Mouse (Mus musculus) cerebellum, adult 2 months (tissue): Measurements from ENCODE around the gene Preb. TPM values are rescaled to one million over a fixed set of nuclear protein-coding genes. Genes with fewer than 3 reads are reported as not detected.

Experiments used
- DNase-seq, 2 experiments: peaks; one replicate each; pipeline ENCODE4 v3.0.0; 2021
- H3K27ac ChIP-seq: fragments of 200-500 bp; 2 replicates; pipeline ENCODE4 v1.5.1; 2012; ENCODE audit warnings: low read length, control low read depth, inconsistent platforms; ENCODE audit not compliant: insufficient read depth
- H3K27me3 ChIP-seq: fragments of 200-500 bp; 2 replicates; pipeline ENCODE4 v1.6.1; 2012; ENCODE audit warnings: inconsistent platforms, mild to moderate bottlenecking, low read length, moderate library complexity; ENCODE audit not compliant: control insufficient read depth, insufficient read depth
- H3K4me1 ChIP-seq: fragments of 200-500 bp; 2 replicates; pipeline ENCODE4 v1.6.1; 2011; ENCODE audit warnings: low read length; ENCODE audit not compliant: control insufficient read depth, insufficient read depth
- H3K4me3 ChIP-seq: fragments of 200-500 bp; replicated peaks from 2 replicates; pipeline ENCODE3; 2011; ENCODE audit warnings: mild to moderate bottlenecking, low read depth, low read length, control low read depth; ENCODE audit not compliant: insufficient read depth
- CTCF ChIP-seq: fragments of 200-500 bp; IDR thresholded peaks from 2 replicates; pipeline ENCODE4 v1.5.1; 2011; ENCODE audit warnings: low read depth, mild to moderate bottlenecking, control low read depth, low read length, moderate library complexity, borderline replicate concordance; ENCODE audit not compliant: insufficient read depth
- POLR2A ChIP-seq: fragments of 200-500 bp; IDR thresholded peaks from 2 replicates; pipeline ENCODE4 v1.6.1; 2011; ENCODE audit warnings: low read length, control low read depth, borderline replicate concordance; ENCODE audit not compliant: insufficient read depth
- WGBS: fragments of 180-500 bp; shearing (Covaris S2); methylation state at CpG from one replicate; pipeline ENCODE4 v1.1.7; 2018; 5-methylcytosine and 5-hydroxymethylcytosine counted together
- polyA plus RNA-seq: library from polyadenylated mRNA; depleted of rRNA; stranded (reverse); fragments of >200 nt; gene quantifications from 2 replicates; pipeline ENCODE4 v1.2.3, GENCODE M21; 2012

Gene Preb
- polyA plus RNA-seq, 1 experiment = 241 TPM

GRCm38 (mm10) chr5:30926073-30926472 is 34.1 kb downstream of the Preb start:
- Histone ChIP-seq H3K27ac (no peak overlapping the region), H3K4me3 (no peak overlapping the region), H3K4me1 (0 out of 2 replicates have a peak, but pooled peaks cover 3% of the 10 kb centered on the region), H3K27me3 (no peaks in the 10 kb centered on the region)
- no peak for DNase-seq
- 61% methylated on average over 2 of the region's 2 CpGs for WGBS
- TF ChIP-seq CTCF (no peak), POLR2A (no peak)

- DNase-seq = no peak
- TF ChIP-seq CTCF = no peak
- no peak for TF ChIP-seq POLR2A
- 0 out of 2 replicates have a peak, but pooled peaks cover under 1% of the 10 kb centered on the region for H3K4me1 ChIP-seq
- H3K27me3 ChIP-seq = no peaks in the 10 kb centered on the region
- no peak overlapping the region for H3K4me3 ChIP-seq
- H3K27ac ChIP-seq = no peak overlapping the region
- WGBS = 86% methylated on average over 5 of the region's 5 CpGs
Measured at GRCm38 (mm10) chr5:30925217-30925616, 34.9 kb downstream of the Preb start.

- H3K4me1 ChIP-seq = no peaks in the 10 kb centered on the region
- no peak overlapping the region for H3K4me3 ChIP-seq
- no peaks in the 10 kb centered on the region for H3K27me3 ChIP-seq
- TF ChIP-seq CTCF (no peak), POLR2A (no peak)
- no peak overlapping the region for H3K27ac ChIP-seq
- no peak for DNase-seq
- 67% methylated on average over 8 of the region's 8 CpGs for WGBS
Measured at GRCm38 (mm10) chr5:30924614-30925013, 35.5 kb downstream of the Preb start.

- H3K27ac ChIP-seq = no peak overlapping the region
- no peak overlapping the region for H3K4me3 ChIP-seq
- TF ChIP-seq CTCF = no peak
- no peak for TF ChIP-seq POLR2A
- no peak for DNase-seq
- 83% methylated on average over 6 of the region's 6 CpGs for WGBS
- H3K4me1 ChIP-seq = no peaks in the 10 kb centered on the region
- no peaks in the 10 kb centered on the region for H3K27me3 ChIP-seq
Measured at GRCm38 (mm10) chr5:30923119-30923518, 37.0 kb downstream of the Preb start.

- no peaks in the 10 kb centered on the region for H3K4me1 ChIP-seq
- no peaks in the 10 kb centered on the region for H3K27me3 ChIP-seq
- 75% methylated on average over 10 of the region's 10 CpGs for WGBS
- DNase-seq = no peak
- H3K27ac ChIP-seq = no peak overlapping the region
- TF ChIP-seq CTCF (no peak), POLR2A (no peak)
- peak overlapping the region; percentile 8 for H3K4me3 ChIP-seq
Measured at GRCm38 (mm10) chr5:30922581-30923041, 37.5 kb downstream of the Preb start.

GRCm38 (mm10) chr5:30921256-30922033 is 38.7 kb downstream of the Preb start, which contains the start of gene Khk:
TSS of gene Khk (plus strand) at chr5:30921431.
- no peaks in the 10 kb centered on the region for H3K4me1 ChIP-seq
- under 1% methylated on average over 40 of the region's 40 CpGs for WGBS
- TF ChIP-seq CTCF = peak; percentile 86
- peak; percentile 88 for TF ChIP-seq POLR2A
- peak; percentile 87 to 95 for DNase-seq
- peak within 1 kb of the TSS; percentile 86 for H3K4me3 ChIP-seq
- peak within 1 kb of the TSS; percentile 43 for H3K27ac ChIP-seq
- H3K27me3 ChIP-seq = no peaks in the 10 kb centered on the region

GRCm38 (mm10) chr5:30920621-30921020 is 39.5 kb downstream of the Preb start:
- Histone ChIP-seq H3K27ac (no peak overlapping the region), H3K4me3 (peak overlapping the region; percentile 4), H3K4me1 (no peaks in the 10 kb centered on the region), H3K27me3 (no peaks in the 10 kb centered on the region)
- TF ChIP-seq CTCF (no peak), POLR2A (no peak)
- 65% methylated on average over 19 of the region's 19 CpGs for WGBS
- peak in 1 of 2 experiments; percentile 47 for DNase-seq

- WGBS = 71% methylated on average over 11 of the region's 11 CpGs
- H3K27me3 ChIP-seq = no peaks in the 10 kb centered on the region
- no peak for DNase-seq
- TF ChIP-seq CTCF = no peak
- H3K27ac ChIP-seq = no peak overlapping the region
- H3K4me3 ChIP-seq = no peak overlapping the region
- H3K4me1 ChIP-seq = no peaks in the 10 kb centered on the region
Measured at GRCm38 (mm10) chr5:30919831-30920614, 40.1 kb downstream of the Preb start.
